Mouse (Mus musculus) forebrain, embryonic 11.5 days (tissue): ENCODE measurements around the gene Stoml3. TPM values are rescaled to one million over a fixed set of nuclear protein-coding genes. Genes with fewer than 3 reads are reported as not detected.

Experiments used
- ATAC-seq: fragments of 200-750 bp; cut with Nextera tagmentation; replicated peaks from 2 replicates; pipeline ENCODE4 v1.8.0; 2017; ENCODE audit warnings: moderate TSS enrichment; ENCODE audit not compliant: low FRiP score
- DNase-seq: peaks from one replicate; pipeline ENCODE4 v3.0.0-alpha.2; 2017; ENCODE audit warnings: low spot score
- H3K27ac ChIP-seq: fragments of 300-500 bp; sonication (generic); 2 replicates; pipeline ENCODE4 v1.5.1; 2014; ENCODE audit warnings: low read depth, low read length
- H3K27me3 ChIP-seq: fragments of 300-500 bp; sonication (generic); 2 replicates; pipeline ENCODE4 v1.6.1; 2014; ENCODE audit warnings: mild to moderate bottlenecking, low read length, mixed read lengths; ENCODE audit not compliant: control insufficient read depth, insufficient read depth
- H3K36me3 ChIP-seq: fragments of 300-500 bp; sonication (generic); 2 replicates; pipeline ENCODE4 v1.6.1; 2014; ENCODE audit warnings: mild to moderate bottlenecking, low read length, moderate library complexity, mixed read lengths; ENCODE audit not compliant: control insufficient read depth, insufficient read depth
- H3K4me1 ChIP-seq: fragments of 300-500 bp; sonication (generic); replicated peaks from 2 replicates; pipeline ENCODE4 v1.6.1; 2014; ENCODE audit warnings: low read length, mixed read lengths; ENCODE audit not compliant: control insufficient read depth, insufficient read depth
- H3K4me2 ChIP-seq: fragments of 300-500 bp; sonication (generic); 2 replicates; pipeline ENCODE4 v1.6.1; 2014; ENCODE audit warnings: low read depth, mild to moderate bottlenecking, low read length, moderate library complexity, mixed read lengths; ENCODE audit not compliant: severe bottlenecking
- H3K4me3 ChIP-seq: fragments of 300-500 bp; sonication (generic); 2 replicates; pipeline ENCODE4 v1.5.1; 2014; ENCODE audit warnings: low read depth, low read length
- H3K9ac ChIP-seq: fragments of 300-500 bp; sonication (generic); 2 replicates; pipeline ENCODE4 v1.6.1; 2014; ENCODE audit warnings: low read length
- H3K9me3 ChIP-seq: fragments of 300-500 bp; sonication (generic); 2 replicates; pipeline ENCODE4 v1.6.1; 2016; ENCODE audit warnings: low read length, mixed read lengths; ENCODE audit not compliant: control insufficient read depth
- WGBS: fragments of 180-500 bp; shearing (Covaris S2); extraction: QIAGEN DNeasy Blood & Tissue Kit; methylation state at CpG from one replicate; pipeline ENCODE4 v1.1.7; 2014; 5-methylcytosine and 5-hydroxymethylcytosine counted together
- polyA plus RNA-seq: library from polyadenylated mRNA; unstranded; fragments of >200 nt; fragmentation: Nextera tagmentation; extraction: Ambion mirVana; gene quantifications from 2 replicates; pipeline ENCODE4 v1.2.1, GENCODE M21; 2014

Gene Stoml3
- polyA plus RNA-seq, 1 experiment from 2014 or later = not detected

DNA sequence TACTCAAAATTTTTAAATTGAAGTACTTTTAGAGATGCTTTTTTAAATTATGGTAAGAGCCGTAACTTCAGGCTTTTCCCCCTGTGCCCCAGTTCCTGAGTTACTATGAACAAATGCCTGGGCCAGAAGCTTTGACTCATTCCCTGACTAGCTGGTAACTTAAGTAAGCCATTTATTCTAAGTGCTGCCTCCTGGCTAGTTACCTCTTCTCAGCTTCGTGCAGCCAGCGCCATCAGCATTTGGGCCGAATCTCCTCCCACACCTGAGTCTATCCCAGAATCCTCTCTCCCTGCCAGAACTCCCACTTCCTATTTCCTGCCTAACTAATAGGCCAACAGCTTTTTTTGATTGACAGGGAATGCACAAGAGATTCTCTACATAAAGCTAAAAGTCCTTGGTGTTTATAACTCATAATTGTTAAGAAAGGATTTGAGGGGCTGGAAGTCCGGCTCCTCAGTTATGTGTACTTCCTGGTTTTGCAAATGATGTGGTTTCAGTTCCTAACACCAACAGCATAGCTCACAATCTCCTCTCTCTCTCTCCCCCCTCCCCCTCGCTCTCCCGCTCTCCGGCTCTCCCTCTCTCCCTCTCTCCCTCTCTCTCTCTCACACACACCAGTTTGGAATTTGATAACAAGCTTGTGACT is 4.9 kb upstream of the Stoml3 start:
- H3K9ac ChIP-seq = no peak overlapping the region
- no peak overlapping the region for H3K27ac ChIP-seq
- DNase-seq (no peak), ATAC-seq (no peak)
- no peaks in the 10 kb centered on the region for H3K4me1 ChIP-seq
- WGBS = 91% methylated on average over 8 of the region's 8 CpGs
- peaks cover 5% of the 10 kb centered on the region; the same call in 1 of the 2 replicates for H3K36me3 ChIP-seq
- H3K9me3 ChIP-seq = no peaks in the 10 kb centered on the region
- H3K4me3 ChIP-seq = no peak overlapping the region
- no peaks in the 10 kb centered on the region for H3K27me3 ChIP-seq
- no peak overlapping the region for H3K4me2 ChIP-seq

DNA sequence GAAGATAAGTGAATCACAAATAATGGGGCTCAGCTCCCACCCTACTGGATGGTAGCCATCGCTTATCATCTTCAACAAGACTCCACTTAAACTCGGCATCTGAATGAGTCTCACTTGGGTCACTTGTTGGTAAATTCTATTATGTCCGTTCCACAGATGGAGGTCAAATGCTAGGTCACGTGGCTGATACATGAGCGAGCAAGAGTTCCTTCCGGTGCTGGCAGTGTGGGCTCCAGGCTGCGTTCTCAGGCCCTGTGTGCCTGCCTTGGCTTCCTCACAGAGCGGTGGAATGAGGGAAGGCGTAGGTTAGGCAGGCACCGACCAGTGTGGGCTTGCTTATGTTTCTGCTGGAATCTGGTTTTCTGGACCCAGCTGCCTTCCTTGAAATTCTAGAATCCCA is 1.9 kb upstream of the Stoml3 start:
- Histone ChIP-seq H3K4me2 (no peak overlapping the region), H3K9me3 (no peaks in the 10 kb centered on the region), H3K4me1 (no peaks in the 10 kb centered on the region), H3K27ac (no peak overlapping the region), H3K4me3 (no peak overlapping the region), H3K27me3 (no peaks in the 10 kb centered on the region), H3K36me3 (peaks cover 3% of the 10 kb centered on the region; the same call in 1 of the 2 replicates), H3K9ac (no peak overlapping the region)
- DNase-seq = no peak
- ATAC-seq = no peak
- WGBS = 87% methylated on average over 10 of the region's 10 CpGs

DNA sequence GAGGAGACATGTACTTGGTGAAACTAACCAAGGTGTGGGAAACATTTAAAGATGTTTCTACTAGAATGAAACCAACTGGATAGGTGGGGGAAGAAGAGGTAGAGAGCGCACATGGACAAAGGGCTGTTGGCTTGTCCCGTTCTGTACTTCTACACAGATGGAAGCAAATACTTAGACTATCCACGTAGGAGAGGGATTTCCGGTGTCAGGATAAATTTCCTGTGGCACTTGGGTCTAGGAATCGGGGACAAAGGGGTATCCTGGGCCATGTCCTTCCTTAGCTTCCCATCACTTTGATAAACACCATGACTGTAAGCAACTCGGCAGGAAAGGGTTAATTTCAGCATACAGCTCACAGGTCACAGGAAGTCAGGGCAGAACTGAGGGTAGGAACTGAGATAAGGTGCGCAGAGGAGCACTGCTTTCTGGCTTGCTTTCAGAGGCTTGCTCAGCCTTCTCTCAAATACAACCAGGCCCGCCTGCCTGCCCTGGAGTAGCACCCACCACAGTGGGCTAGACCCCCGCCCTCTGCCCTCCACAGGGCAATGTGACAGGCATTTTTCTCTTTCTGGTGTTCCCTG is 1.4 kb upstream of the Stoml3 start:
- Histone ChIP-seq H3K4me1 (no peaks in the 10 kb centered on the region), H3K4me3 (no peak overlapping the region), H3K27me3 (no peaks in the 10 kb centered on the region), H3K9me3 (no peaks in the 10 kb centered on the region), H3K27ac (no peak overlapping the region), H3K36me3 (no peaks in the 10 kb centered on the region; the same call in 1 of the 2 replicates), H3K9ac (no peak overlapping the region), H3K4me2 (no peak overlapping the region)
- 78% methylated on average over 9 of the region's 9 CpGs for WGBS
- ATAC-seq (no peak), DNase-seq (no peak)

DNA sequence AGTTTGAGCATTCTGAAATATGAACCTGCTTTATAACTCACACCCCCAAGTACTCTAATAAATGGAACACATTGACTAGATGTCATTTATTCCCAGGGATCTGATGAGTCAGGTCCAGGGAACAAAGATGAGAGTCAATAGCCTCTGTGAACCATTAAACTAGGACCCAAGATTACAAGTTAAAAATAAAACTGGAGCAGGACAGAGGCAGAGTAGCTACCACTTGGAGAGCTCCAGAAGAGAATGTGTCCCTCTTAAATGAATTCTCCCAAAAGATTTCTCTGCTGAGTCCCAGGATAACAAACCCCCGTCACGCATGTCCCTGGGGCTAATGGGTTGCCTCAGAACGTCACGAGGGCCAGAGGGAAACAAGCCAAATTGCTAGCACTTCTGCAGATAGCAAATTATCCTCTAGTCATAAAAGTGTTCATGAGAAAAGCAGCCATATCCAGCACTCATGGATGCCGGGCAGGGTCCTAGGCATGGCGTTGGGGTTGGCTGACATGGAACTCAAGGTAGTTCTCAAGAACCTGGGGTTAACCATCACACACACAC is 10.0 kb downstream of the Stoml3 start:
- H3K4me3 ChIP-seq = no peak overlapping the region
- H3K4me1 ChIP-seq = no peaks in the 10 kb centered on the region
- no peaks in the 10 kb centered on the region for H3K36me3 ChIP-seq
- no peak overlapping the region for H3K27ac ChIP-seq
- no peaks in the 10 kb centered on the region for H3K9me3 ChIP-seq
- no peaks in the 10 kb centered on the region for H3K27me3 ChIP-seq
- DNase-seq = no peak
- no peak overlapping the region for H3K9ac ChIP-seq
- 90% methylated on average over 6 of the region's 6 CpGs for WGBS
- H3K4me2 ChIP-seq = no peak overlapping the region
- ATAC-seq = no peak

DNA sequence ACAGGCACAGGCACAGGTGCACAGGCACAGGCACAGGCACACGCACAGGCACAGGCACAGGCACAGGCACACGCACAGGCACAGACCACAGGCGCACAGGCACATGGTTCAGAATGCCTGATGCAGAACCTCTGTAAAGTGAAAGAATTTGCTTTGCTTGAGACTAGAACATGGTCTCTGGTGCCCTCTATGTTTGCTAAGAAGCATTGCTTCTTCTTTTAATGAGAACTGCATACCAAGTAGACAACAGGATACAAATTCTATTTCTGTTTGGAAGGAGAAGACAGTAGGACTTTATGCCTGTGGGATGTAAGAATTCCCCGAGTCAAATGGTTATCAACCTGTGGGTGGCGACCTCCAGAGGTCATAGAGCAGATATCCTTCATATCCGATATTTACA is 14.0 kb downstream of the Stoml3 start:
- WGBS = 76% methylated on average over 6 of the region's 6 CpGs
- no peak overlapping the region for H3K4me3 ChIP-seq
- no peaks in the 10 kb centered on the region for H3K9me3 ChIP-seq
- DNase-seq = no peak
- no peak overlapping the region for H3K9ac ChIP-seq
- H3K4me2 ChIP-seq = no peak overlapping the region
- H3K27ac ChIP-seq = no peak overlapping the region
- no peaks in the 10 kb centered on the region for H3K4me1 ChIP-seq
- no peaks in the 10 kb centered on the region for H3K36me3 ChIP-seq
- H3K27me3 ChIP-seq = no peaks in the 10 kb centered on the region
- ATAC-seq = no peak

DNA sequence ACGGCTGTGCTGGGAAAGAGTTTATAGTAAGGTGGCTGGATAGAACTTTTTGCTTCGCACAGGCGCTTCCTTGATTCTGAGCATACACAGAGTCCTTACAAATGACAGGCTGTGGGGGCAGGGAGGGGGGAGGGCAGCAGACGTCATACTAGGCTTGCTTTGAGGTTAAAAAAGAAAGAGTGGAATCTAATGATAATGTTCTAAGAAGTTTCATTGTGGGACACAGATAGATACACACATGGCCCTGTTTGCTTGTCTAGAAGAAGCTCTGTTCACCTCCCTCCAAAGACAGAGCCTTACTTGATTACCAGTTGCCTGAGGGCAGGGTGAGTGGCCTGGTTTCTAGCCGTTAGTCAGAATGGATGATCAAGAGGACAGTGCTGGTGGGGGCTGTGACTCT is 24.6 kb downstream of the Stoml3 start:
- no peaks in the 10 kb centered on the region for H3K9me3 ChIP-seq
- no peak overlapping the region for H3K27ac ChIP-seq
- no peak for DNase-seq
- no peaks in the 10 kb centered on the region for H3K4me1 ChIP-seq
- no peaks in the 10 kb centered on the region for H3K36me3 ChIP-seq
- no peak overlapping the region for H3K4me2 ChIP-seq
- no peak overlapping the region for H3K4me3 ChIP-seq
- no peak for ATAC-seq
- H3K27me3 ChIP-seq = no peaks in the 10 kb centered on the region
- 74% methylated on average over 5 of the region's 5 CpGs for WGBS
- H3K9ac ChIP-seq = no peak overlapping the region

DNA sequence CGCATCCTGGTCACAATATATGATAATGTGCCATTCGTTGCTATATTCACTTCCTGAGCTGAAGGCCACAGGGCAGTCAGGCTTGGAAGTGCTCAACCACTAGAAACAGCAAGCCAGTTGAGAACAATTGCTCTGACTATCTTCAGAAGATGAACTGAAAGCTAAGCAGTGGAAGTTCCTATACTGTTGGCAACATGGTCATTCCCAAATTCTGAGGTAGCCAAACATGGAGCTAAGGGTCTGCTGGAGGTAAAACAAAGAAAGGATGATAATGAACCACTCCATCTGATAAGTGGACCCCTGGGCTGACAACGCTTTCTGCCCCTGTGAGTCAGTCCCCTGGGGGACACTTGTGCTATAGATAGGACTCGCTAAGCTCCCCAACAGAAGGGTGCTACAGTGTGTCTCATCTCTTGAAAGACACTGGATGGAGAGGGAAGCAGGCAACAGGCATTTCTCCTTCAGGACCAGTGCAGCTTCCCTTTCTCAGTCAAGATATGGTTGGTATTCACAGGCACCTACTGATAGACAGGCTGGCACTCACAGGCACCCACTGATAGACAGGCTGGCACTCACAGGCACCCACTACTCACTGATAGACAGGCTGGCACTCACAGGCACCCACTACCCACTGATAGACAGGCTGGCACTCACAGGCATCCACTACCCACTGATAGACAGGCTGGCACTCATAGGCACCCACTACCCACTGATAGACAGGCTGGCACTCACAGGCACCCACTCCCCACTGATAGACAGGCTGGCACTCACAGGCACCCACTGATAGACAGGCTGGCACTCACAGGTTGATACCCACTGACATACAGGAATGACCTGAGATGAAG is 26.0 kb downstream of the Stoml3 start:
- no peak overlapping the region for H3K9ac ChIP-seq
- H3K4me2 ChIP-seq = no peak overlapping the region
- 90% methylated on average over 4 of the region's 4 CpGs for WGBS
- H3K27me3 ChIP-seq = no peaks in the 10 kb centered on the region
- no peak overlapping the region for H3K27ac ChIP-seq
- ATAC-seq = no peak
- H3K9me3 ChIP-seq = no peaks in the 10 kb centered on the region
- H3K4me3 ChIP-seq = no peak overlapping the region
- DNase-seq = no peak
- no peaks in the 10 kb centered on the region for H3K36me3 ChIP-seq
- H3K4me1 ChIP-seq = no peaks in the 10 kb centered on the region

DNA sequence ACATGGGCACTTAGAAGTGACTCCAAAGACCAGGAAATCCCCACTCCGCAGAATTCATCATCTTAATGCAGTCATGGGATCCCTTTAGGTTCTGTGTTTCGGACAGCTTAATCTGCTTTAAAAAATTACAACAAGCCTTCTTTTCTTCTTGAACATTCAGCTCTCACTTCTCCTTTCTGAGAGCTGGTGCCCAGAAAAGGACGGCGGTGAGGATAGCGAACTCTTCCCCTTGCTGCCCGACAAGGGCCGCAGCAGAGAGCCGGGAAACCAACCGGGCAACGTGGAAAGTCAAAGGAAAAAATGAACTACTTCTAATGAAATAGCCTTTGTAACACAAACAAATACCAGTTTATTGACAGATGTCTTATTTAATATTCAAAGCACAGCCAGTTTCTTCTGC is 34.3 kb downstream of the Stoml3 start:
- DNase-seq (no peak), ATAC-seq (no peak)
- no peak overlapping the region for H3K4me3 ChIP-seq
- H3K9me3 ChIP-seq = no peaks in the 10 kb centered on the region
- H3K36me3 ChIP-seq = no peaks in the 10 kb centered on the region
- no peak overlapping the region for H3K4me2 ChIP-seq
- H3K4me1 ChIP-seq = no peaks in the 10 kb centered on the region
- no peak overlapping the region for H3K9ac ChIP-seq
- 78% methylated on average over 10 of the region's 10 CpGs for WGBS
- no peaks in the 10 kb centered on the region for H3K27me3 ChIP-seq
- no peak overlapping the region for H3K27ac ChIP-seq
